Mouse (Mus musculus) cerebellum, adult (tissue): ENCODE data around the gene Prelp.
A peak's percentile ranks its signal among the peaks of the same experiment; 100 is the strongest.
"Not testable (repeated sequence)": the region's sequence is repeated elsewhere in the genome, so short reads cannot be mapped to it uniquely, and the experiment has no call there.

Experiments
- ATAC-seq: cut with Nextera tagmentation; 2 replicates; pipeline ENCODE4 v1.9.2; 2017; ENCODE audit warnings: mild to moderate bottlenecking, moderate library complexity, mixed read lengths; ENCODE audit not compliant: insufficient number of reproducible peaks, low FRiP score, low TSS enrichment

The Prelp gene

GRCm38 (mm10) chr1:133921304-133921751 is at the start of gene Prelp:
Gene Prelp, minus strand, starts transcription at chr1:133921414.
- no peak for ATAC-seq

- ATAC-seq = no peak
These were observed 48.2 kb upstream of the Prelp start for GRCm38 (mm10) chr1:133969427-133969826.

GRCm38 (mm10) chr1:133968788-133969325 is 47.6 kb upstream of the Prelp start:
- no peak for ATAC-seq

- no peak for ATAC-seq
These were observed 46.3 kb upstream of the Prelp start for GRCm38 (mm10) chr1:133967481-133968017.

- no peak for ATAC-seq
These were observed 44.8 kb upstream of the Prelp start for GRCm38 (mm10) chr1:133966044-133966443.

- ATAC-seq = no peak
These were observed 44.1 kb upstream of the Prelp start for GRCm38 (mm10) chr1:133965298-133965697.

GRCm38 (mm10) chr1:133964742-133965141 is 43.5 kb upstream of the Prelp start:
- ATAC-seq = no peak

- not testable (repeated sequence) for ATAC-seq
These were observed 42.4 kb upstream of the Prelp start for GRCm38 (mm10) chr1:133963578-133963977.

- ATAC-seq = not testable (repeated sequence)
These were observed 41.9 kb upstream of the Prelp start for GRCm38 (mm10) chr1:133963128-133963527.

- peak; percentile 88 for ATAC-seq
These were observed 40.3 kb upstream of the Prelp start for GRCm38 (mm10) chr1:133961281-133962134.

- ATAC-seq = no peak
These were observed 38.3 kb upstream of the Prelp start for GRCm38 (mm10) chr1:133959521-133959920.

GRCm38 (mm10) chr1:133954009-133954408 is 32.8 kb upstream of the Prelp start:
- ATAC-seq = no peak

- peak; percentile 91 for ATAC-seq
These were observed 32.1 kb upstream of the Prelp start for GRCm38 (mm10) chr1:133953261-133953742.

- no peak for ATAC-seq
These were observed 30.4 kb upstream of the Prelp start for GRCm38 (mm10) chr1:133951598-133951997.

- ATAC-seq = no peak
These were observed 29.0 kb upstream of the Prelp start for GRCm38 (mm10) chr1:133950061-133950782.

GRCm38 (mm10) chr1:133945106-133945505 is 23.9 kb upstream of the Prelp start:
- no peak for ATAC-seq

GRCm38 (mm10) chr1:133941904-133942303 is 20.7 kb upstream of the Prelp start:
- no peak for ATAC-seq

GRCm38 (mm10) chr1:133941158-133941860 is 20.1 kb upstream of the Prelp start:
- no peak for ATAC-seq

- ATAC-seq = no peak
These were observed 19.4 kb upstream of the Prelp start for GRCm38 (mm10) chr1:133940481-133941092.

- ATAC-seq = no peak
These were observed 18.5 kb upstream of the Prelp start for GRCm38 (mm10) chr1:133939708-133940107.
